Mouse (Mus musculus) kidney, adult 9 months (tissue): ENCODE measurements at regions not wholly inside any gene's neighbourhood (a gene's known extent, or its start where the extent isn't known, plus 50 kb on each side); places are given as distances from the start of the nearest gene placed in this dataset.

Experiments used
- DNase-seq: peaks from one replicate; pipeline ENCODE4 v3.0.0; 2022

DNA sequence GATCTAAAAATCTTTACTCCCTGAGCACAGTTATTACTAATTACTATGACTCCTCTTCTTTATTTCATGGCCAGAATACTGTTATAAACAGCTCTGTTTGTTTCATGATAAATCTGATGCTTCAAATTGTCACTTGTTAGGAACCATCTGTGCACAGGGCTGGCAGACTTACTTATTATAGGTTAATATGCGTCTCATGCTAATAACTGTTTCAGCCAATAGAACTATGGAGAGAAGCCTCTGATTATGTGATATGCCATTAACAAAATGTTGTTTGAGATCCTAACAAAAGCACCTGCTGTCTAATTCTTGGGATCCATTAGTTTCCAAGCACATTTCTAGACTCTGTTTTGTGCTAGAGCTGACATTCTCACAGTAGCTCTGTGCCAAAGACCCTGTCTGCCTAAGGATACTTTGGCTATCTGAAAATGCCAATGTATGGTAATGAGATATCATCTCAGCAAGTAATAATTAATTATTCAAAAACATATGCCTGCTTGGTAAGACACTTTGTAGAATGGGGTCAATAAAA lies 318.1 kb downstream of the Grb14 start:
- no peak for DNase-seq

DNA sequence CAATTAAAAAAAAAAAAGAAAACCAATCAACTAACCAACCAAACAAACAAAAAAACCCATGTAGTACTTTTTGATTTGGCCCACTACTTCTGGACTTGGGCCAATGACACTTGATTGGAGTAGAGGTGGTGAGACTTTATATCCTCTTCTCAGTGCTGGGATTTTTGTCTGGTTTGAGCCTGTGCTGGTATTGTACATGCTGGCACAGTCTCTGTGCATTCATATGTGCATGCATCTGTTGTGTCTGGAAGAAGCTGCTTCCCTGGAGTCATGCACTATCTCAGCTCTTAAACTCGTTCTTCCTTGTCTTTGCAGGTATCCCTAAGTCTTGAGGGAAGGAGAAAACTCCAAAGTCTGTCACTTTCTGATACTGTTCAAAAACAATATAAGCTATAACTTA lies 328.8 kb downstream of the Grb14 start:
- no peak for DNase-seq

DNA sequence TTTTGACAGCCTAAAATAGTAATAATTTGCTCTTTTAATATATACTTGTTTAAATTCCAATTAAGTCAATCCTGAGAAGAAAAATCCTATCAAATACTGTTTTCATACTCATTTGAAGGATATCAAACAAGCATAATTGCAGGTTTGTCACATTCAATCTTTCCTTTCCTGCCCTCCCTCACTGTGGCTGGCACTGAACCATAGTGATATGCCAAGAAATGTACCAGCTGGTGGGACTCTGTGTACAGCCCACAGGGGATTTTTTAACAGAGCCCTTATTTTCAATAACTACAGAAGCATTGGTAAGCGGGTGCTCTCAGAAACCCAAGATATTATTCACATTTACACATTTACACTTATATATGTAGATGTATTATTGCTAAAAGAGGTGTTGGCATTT lies 333.3 kb downstream of the Grb14 start:
- no peak for DNase-seq

DNA sequence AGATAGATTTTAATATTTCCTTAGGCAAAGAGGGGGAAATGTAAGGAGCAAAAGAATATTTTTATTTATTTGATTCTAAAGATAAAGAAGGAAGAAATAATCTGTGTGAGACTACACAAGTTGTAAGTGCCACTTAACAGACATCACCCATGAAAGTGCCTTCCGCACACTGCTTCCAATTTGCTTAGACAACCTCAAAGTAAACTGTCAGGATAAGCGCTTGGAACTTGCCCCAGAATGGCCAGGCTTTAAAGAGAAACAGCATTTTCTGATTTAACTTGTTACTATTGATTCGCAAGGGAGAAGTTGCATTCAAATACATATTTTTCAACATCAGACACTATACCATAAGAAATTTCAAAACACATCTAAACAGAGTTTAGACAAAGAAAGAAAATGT lies 333.8 kb downstream of the Grb14 start:
- no peak for DNase-seq

DNA sequence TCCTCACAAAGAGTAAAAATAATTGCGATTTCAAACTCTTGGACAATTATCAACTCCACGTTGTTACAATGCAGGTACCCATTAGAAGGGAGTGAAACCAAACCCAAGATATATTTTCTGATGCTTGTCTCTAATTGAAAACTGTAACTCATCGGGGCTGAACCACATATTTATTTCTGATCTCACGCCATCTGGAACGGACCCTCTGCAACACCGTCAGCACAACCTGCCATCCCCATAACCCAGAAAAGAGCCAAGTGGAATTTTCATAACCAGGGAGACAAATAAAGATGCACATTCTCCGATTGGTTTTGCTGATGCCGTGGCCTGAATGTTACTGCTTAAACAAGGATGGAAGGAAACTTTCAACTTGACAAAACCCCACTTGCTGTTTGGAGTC lies 338.0 kb downstream of the Grb14 start:
- DNase-seq, result no peak

DNA sequence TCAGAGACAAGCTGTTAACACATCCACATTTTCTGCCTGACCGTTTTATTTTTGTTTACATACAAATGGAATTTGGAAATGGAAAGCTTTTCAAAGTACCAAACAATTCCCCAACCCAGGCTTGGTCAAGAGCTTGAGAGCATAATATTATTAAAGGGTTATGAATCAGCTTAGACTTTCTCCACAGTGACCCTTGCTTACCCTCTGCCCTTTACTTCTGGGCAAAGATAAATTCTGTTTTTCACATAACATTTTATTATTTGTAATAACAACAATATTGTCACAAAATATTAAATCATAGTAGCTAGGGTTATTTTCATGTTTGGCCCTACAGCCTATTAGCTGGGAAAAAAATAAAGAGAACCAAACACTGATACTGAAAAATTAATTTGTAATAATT lies 375.2 kb downstream of the Grb14 start:
- DNase-seq, result peak; percentile 60

DNA sequence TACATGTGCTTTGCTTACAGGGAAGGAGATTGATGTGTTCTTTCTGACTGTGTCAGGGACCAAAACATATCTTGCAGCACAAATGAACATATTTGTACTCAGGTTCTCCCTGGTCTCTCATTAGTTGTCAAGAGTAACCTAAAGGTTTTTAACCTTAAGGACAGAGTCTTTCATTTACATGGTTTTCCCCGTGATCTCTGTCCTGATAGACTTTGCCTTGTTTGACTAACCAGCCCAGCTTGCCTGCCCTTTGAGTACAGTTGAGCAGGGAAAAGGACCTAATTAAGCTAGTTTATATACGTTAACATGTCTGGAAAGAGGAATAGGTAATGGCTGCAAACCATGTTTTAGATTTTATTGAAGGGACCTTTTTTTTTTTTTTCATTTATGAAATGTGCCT lies 407.9 kb downstream of the Grb14 start:
- DNase-seq, result no peak

DNA sequence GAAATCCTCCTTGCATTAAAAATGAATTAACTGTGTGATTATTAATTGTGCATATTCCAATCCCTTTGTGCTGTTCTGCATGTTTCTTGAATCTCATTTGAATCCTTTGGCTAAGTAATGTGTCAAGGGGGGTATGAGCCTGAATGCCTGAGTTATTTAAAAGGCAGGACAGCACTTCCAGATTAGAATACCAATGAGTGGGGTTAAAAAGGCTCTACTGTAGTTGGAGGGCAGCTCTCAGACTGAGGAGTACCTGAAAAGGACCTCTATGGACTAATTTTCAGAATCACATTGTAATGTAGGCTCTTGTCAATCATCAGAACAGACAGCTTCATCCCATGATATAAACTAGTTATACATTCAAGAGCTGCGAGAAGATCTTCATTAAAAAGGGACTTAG lies 417.9 kb downstream of the Grb14 start:
- DNase-seq, result no peak

DNA sequence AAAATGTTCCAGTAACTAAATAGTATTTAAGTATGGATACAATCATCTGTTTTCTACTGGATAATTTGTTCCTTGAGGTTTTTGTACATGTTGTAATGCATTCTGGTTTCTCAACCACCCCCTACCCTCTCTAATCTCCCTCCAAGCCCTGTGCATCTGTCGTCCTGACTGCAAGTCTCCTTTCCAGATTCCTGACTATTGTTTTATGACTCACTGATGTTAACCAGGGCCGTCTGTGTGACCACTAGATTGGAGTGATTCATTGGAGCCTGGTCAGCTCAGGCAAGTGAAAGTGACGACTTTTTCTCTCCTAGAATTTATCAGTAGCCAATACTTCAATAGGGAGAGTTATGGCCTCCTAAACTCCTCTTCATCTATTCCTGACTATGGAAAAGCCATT lies 442.5 kb downstream of the Grb14 start:
- DNase-seq, result no peak

DNA sequence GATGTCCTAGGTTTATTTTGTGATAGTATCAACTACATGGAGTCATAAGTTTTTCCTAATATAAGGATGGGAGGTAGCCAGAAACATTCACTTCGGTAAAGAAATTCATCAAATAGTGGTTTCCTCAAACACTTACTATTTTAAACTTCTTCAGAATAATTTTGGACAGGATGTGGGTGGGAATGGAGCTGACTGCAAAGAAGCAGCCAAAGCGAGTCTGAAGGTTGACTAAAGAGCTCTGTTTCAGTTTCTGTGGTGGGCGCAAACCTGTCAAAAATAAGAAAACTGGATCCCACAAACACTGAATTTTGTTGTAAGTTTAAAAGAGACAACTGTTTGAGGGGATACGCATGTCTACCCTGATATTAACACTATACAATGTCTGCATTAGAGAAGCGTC lies 438.2 kb upstream of the Fign start:
- DNase-seq, result no peak

DNA sequence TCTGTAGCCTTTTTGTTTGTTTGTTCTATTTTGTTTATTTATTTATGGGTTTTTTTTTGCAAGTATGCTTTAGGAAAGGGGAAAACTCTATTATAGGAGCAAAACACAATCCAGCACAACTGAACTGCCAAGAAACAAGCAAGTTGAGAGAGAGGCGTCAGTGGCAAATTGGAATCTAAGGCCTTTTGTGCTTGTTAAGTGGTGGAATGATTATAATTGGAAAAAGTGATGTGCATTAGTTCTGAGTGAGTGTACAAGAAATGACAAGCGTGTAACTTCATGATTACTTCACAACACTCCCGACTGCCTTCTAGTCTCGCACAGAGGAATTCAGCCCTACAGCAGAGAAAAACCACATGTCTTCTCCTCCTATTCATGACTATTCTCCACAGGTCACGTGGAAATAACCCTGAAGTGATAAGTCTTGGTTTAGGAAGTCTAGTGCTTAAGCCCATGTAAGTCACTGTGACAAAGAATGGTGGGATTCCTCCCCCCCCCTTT lies 437.6 kb upstream of the Fign start:
- no peak for DNase-seq

DNA sequence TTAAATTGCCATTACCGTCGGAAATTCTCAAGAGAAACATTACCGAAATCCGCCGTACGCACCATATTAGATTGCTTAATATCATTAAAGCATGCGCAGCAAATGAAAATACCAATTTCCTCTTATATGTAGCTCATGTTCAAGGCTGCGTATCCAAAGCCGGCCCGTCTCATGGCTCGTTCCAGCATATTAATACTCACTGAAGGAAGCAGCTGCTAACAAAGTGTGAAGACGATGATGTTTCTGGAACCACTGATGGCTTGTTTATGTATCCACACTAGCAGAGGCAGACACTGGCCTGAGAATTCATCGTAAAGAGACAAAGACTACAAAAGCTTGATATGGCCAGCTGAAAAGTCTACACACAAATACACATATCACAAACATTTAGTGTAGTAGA lies 437.0 kb upstream of the Fign start:
- DNase-seq, result no peak

DNA sequence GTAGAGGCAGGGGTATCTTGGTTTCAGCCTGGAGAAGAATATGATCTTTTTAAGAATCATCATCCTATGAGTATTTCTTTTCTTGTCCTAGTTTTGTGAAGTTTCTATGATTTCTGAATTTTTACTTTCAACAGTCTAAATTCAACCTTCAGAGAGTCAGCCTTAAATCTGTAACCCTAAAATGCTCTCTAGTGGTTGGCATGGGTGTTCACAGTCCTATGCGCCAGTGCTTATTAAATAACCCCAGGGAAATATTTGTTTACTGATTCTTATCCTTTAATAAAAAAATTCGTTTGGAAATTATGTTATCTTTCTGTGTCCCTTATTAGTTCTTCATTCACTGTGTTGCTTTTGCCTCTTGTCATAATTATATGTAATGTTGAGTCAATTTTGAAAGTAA lies 436.5 kb upstream of the Fign start:
- DNase-seq, result no peak

DNA sequence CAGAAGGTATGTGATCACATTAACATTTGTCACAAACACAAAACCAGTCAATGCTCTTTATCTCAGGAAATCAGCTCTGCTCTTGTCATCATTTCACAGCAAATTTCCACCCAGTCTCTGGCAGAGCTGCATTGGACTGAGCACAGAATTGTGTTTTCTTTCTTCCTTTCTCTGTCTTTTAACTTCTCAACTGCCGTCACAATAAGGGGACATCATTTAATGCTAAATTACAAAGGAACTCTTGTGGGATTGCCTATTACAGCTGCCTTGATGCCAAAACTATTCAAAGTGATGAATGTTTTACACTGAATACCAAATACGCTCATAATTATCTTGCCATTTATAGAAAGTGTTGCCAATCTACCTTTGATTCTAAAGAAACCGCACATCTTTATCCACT lies 424.9 kb upstream of the Fign start:
- DNase-seq, result no peak

DNA sequence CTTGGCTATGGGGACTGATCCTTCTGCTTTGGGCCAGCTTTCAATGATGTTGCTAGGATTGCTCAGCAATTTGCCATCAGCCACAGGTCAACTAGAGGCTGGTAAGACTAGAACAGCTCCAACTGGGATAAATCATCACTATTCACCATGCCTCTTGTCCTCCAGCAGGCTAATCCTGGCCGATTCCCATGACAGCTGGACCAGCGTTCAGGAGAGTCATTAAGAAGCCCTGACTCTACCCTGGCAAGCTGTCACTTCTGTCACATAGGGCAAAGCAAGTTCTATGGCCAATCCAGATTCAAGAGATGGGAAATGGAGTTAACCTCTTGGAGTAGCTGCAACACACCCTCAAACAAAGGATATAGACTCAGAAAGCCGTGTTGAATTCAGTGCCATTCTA lies 424.4 kb upstream of the Fign start:
- no peak for DNase-seq

DNA sequence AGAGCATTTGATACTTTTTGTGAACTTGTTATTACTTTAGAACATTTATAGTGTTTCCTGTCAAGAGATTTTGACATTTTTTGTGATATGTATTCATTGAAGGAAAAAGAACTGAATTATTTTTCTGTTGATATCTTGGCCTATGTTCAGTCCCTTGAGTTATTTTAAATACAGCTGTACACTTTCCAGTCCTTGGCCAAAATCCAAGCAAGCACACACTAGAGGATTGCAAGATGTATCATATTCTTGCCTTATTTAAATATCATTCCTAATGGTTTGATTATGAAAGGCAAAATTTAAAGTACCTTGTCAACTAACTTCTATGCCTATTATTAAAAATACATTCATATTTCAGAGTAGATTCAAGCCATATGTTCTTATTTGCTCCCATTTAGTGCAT lies 397.9 kb upstream of the Fign start:
- no peak for DNase-seq

DNA sequence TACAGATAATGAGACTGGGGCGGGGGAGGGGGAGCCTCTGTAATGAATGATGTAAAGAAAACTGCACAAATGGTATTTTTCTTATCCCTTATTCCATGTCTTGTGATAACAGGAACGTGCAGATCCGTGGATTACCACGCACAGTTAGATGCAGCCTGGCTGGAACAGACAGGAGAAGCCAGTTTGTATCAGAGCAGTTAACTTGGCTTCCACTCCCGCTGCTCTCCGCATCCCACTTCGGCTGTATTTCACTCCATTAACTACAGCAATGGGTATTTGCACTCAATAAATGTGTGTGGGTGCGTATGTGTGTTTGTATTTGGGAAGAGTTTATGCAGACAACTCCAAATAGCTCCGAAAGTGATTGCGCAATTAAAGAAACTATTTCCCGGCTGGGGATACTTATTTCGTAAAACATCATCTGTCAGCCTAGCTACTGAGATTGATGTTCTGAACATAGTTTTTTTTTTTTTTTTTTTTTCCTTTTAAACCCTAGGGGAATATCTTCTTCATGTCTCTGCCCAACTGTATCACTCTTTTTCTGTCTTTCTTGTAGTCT lies 368.7 kb upstream of the Fign start:
- no peak for DNase-seq

DNA sequence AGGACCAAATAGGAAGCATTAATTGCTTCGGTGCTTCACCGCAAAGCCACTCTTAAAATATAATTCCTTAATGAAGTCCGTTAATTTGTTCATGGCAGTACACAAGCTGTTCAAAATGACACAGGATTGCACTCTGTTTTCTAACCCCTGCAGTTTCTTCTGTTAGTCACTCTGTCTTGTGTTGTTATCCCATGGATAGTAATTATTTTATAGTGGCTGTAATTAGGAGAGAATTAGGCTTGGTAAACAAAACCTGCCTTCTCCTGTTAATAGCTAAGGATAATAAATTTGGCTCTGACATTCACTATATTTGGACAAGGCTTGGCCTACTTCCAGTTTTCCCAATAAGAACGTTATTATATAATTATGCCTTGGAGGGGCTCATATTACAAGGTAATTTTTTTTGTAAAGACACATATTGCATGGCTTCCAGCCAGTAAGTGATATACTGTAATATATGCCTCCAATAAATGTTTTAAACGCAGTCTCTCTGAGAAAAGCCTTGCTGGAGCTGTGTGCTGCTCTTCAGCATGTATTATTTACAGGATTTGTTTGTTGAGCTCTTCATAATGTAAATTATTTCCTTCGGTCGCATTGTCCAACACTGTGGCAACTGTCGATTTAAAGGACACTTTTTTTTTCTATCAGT lies 364.8 kb upstream of the Fign start:
- DNase-seq, result peak; percentile 9

DNA sequence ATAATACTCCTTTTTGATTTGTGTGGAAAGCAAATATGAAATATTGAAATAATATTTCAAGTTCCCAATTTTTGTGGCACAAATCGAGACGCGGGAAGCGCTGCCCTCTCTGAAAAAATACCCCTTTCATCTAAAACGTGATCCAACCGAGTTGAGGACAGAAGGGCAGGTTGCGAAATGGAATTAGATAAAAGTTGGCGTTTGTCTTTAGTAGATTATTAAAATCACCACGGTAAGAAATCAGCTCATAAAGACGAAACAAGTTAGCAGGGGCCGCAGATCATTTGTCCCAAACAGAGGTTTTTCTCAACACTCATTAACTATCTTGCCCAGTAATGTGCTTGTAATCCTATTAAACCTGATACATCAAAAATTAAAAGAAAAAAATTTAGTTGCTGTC lies 364.2 kb upstream of the Fign start:
- DNase-seq, result peak; percentile 55

DNA sequence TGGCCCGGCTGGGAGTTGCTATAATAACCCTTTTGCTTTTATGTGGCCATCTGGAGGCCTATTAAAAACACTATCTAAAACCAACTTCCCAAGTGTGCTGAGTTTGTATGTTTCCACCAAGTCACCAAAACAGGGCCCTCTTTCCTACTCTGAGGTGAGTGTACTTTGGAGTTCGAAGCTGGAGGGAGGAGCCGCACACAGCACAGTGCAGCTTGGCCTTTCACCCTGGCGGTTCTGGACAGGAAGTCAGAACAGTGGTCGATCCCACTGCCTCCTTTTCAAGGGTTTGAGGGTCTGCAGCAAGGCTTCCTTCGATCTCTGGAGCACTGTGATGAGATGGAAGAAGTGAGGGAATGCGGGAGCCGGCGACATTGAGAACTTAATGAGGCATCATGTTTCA lies 363.8 kb upstream of the Fign start:
- peak; percentile 71 for DNase-seq

DNA sequence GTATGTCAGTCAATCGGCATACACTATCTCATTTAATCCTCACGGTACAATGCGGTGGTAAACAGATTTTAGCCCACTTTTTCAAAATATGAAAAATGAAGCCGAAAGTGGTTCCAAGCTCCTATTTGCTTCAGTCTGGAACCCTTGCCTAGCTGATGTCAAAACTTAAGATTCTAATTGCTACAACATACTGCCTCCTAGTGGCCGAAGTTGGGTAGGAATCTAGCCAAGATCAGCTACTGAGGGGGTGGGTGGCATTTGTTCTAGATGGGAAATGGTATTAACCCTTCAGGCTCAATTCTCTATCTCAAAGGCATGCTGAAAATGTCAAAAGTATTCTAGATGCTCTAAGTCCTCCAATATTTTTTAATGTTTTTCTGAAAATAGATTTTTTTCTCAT lies 360.3 kb upstream of the Fign start:
- DNase-seq, result peak; percentile 65

DNA sequence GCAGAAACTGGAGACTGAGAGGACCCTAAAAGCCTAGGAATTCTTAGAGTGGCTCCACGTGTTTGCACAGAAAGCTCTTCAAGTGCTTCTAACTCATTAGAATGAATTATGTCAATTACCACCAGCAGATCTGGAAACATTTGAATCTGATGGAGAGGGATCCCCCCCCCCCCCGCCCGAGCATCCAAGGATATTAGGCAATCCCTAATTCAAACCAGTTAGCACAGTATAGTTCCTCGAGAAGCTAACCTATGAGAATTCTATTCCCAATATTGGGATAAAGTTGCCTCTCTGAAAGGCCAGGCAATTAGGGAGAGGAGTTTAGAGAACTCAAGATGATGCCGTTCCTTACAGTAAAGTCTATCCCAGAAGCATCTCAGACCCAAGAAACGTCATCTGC lies 354.9 kb upstream of the Fign start:
- no peak for DNase-seq

DNA sequence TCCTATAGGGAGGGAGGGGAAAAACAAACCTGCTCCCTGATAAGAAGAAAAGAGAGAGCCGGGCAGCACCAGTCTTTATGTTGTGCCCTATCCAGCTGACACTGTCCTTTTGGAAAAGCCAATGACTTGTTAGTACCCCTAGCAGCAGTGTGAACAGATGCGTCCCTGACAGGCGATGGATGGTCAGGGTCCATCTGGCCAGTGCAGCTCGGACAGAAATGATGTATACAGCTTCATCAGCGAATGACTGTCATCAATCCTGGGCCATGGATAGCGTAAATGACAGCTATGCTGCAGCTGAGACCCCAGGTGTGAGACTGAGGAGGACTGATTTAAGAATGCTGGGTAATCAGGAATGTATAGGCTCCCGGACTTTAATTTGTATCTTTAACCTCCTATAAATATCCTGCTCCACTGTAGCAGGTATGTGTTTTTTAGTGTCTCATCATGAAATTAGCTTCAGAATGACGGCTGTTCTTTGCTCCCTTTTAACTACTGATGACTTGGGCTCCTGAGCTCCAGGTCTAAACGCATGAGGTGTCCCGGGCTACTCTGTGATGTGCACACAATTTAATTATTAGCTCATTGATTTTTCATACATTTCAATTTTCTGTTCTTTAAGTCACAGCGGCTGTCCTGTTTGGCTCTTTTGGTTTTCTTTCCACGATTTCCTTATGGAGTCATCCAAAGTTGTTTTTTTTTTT lies 353.9 kb upstream of the Fign start:
- DNase-seq, result no peak

DNA sequence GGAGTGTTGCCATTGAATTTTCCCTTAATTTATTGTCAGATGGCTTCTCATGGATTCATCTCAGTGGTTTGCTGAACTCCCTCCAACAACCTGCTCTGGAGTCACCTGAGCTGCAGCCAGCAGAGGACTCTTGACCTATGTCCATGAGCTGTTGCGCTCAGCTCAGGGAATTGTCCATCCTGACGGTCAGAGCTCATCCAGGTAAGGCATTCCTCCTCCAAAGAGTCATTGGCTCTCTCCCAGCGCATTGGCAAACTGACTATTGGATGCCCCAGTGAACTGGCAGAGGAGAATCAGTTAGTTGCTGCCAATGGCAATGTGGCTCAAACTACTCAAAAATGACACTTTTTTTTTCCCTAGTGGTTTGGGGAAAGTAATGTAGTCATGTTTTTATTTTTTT lies 345.3 kb upstream of the Fign start:
- peak; percentile 90 for DNase-seq
